Mouse (Mus musculus): ENCODE measurements around the gene Fgfr1op.

Gene Fgfr1op

DNA sequence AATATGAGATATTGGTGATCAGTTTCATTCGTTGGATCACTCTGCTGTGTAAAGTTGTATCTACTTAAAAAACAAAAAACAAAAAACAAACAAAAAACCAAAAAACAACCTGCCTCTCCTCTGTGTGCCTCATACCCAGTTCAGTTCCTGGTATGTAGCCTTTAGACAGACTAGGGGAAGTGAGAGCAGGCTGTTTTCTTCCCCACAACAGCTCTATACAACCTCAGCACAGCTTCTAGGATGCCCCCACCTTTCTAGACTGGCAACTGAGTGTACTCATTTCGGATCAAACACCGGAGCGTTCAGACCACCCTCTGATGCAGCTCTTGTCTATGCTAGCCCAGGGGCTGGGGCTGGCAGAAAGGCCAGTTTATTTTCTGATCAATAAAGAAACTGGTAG lies 60.4 kb downstream of the Fgfr1op start:
- no peak for DNase-seq (ENCODE audit: low read depth, low spot score)

DNA sequence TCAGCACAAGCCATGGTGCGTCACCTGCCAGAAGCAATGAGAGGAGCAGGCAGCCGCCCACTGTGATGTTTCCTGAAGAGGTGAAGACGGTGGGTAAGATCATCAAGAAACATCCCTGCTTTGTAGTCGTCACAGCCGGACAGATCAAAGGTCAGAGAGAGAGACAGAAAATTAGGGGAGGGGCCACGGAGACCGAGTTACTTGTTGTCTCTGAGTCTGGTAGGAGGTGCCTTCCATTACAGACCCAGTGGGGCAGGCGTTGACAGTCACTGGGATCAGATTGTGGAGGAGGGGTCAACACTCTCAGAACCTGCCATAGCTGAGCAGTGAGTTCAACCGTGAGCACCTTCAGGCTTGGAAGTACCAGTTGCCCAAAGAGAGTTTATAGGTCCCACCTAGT lies 63.3 kb downstream of the Fgfr1op start:
- no peak for DNase-seq (ENCODE audit: low read depth, low spot score)

DNA sequence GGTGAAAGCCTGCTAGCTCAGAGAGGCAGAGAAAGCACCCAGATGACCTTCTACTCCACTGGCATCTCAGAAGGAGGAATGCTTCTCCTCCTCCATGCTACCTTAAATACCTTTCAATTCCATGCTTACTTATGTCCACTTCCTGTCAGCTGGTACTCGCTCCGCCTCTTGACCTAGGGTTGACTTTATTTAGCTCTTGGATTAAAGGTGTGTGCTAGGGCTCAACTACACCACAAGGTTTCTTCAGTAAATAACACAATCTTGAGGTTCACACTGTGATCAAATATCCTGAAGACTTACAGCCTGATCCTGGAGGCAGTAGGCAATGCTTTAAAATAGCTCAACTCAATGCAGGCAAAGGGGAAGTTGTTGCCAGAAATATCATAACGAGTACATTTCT lies 64.3 kb downstream of the Fgfr1op start:
- no peak for DNase-seq (ENCODE audit: low read depth, low spot score)

DNA sequence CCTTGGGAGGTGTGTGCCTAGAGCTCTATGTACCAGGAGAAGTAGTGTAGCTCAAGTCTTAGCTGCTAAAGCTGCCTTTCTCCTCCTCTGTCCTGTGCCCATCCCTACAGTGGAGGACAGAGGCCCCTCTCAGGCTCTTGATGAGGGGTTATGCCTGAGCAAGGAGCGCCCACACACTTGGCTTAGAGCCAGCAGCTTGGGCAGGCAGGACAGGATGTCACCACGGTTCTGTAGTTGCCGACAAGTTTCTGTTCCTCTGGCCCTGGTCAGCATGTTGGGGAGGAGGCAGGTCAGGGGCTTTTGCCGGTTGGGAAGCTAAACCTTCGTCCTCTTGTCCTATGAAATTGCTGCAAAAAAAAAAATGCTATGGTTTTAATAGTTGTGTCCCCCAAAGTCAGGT lies 66.8 kb downstream of the Fgfr1op start:
- no peak for DNase-seq (ENCODE audit: low read depth, low spot score)

DNA sequence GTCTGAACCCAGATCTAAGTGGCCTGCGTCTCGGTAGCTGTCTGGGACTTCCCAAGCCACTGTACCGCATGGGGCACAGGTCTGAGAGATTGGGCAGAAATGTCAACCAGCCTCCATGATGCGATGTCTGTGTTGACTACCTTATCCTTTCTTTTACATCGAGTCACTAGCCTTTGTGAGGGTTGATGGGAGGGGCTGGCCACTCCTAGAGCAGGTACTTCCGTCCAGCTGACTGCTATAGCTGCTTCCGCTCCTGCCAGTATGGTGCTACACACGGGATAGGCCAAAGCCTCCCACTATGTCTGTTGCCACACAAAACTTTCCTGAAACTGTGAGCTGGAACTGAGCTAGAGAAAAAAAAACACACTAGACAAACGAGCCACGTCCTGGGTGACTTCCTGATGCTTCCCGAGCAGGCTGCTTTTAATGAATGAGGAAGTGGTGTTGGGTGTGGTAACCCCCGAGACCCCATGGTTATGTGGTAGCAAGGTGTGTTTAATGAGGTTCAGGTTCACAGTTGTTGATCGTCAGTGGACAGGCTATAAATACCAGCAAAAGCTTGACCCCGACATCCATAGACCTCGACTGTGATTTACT lies 68.4 kb downstream of the Fgfr1op start:
- DNase-seq (ENCODE audit: low read depth, low spot score), result no peak

DNA sequence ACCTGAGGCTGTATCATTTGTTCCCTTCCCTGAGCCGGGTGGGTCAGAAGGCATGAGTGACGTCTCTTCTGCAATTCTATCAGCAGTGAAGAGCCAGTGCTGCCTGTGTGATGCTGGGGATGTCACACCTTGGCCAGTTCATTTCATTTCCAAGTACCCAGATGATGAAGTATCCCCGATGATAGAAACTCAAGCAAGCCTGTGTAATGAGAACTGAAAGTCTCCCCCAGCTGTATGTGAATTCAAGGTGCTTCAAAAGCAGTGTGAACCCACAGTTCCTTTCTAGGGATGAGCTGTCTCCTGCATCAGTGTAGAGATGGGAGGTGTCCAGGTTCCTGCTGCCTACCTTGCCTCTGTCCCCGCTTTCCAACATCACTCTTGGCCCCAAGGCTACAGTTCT lies 69.2 kb downstream of the Fgfr1op start:
- no peak for DNase-seq (ENCODE audit: low read depth, low spot score)

DNA sequence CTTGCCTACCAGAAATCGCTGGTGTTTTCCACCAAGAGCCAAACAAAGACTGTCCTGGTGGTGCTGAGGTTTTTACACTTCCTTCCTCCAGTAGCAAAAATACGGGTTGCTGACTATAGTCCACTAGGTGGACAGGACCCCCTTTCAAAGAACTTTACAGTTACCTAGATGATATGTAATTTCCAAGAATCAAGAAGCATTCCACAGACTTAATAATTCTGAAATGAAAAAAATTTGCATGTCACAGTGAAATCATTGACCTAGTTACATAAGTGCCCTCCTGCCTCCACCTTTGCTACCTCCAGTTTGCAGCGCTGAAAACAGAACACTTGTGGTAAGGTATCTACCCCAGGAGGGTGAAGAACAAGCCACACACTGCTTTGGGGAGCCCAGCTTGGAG lies 70.4 kb downstream of the Fgfr1op start, which contains the start of gene Ccr6:
Gene Ccr6, plus strand, starts transcription at position 301 of the 400 bp plus-strand sequence.
- no peak for DNase-seq (ENCODE audit: low read depth, low spot score)

DNA sequence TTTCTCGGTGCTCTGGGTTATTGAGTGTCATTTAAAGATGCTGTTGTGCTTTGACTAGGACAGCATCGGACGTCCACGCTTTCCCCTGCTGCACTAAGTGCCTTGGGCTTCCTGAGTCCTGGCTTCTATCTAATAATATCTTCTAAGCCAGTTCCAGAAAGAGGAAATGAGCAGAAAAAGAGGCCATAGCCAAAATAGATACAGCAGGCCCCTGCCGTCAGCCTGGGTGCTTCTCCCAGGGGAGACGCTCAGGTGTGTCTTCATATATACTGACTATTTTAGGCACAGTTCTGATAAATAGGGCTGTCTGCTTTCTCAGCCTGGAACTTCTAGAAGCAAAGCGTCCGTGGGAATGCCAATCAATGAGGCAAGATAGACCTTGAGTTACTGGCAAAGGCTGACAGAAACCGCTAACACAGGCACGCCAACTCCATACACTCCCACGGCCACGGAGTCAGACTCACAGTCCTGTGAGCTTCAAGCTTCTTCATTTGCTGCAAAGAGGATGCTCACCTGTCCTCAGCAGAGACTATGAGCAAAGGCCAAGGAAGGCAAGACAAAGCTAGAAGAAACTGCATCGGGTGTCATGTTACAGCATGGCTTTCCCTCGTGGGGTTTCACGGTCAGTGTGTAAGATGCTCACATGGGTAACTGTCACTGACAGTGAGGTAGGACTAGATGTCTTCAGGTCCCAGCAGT lies 72.9 kb downstream of the Fgfr1op start:
- DNase-seq (ENCODE audit: low read depth, low spot score), result no peak

DNA sequence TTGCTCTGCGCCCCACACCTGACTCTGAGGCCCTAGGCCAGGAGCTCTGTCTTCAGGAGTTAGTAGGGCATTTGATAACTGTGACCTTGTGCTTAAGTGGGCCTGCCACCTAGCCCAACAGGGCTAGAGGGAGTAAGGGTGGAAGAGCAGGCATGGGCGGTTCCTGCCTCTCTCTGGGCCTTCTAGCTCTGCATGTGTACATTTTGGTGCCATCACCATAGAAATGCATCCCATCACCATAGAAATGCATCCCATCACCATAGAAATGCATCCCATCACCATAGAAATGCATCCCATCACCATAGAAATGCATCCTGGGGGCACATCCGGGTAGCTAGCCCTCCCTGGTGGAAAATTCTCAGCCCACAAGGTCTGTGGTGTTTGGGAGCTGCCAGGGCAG lies 74.3 kb downstream of the Fgfr1op start:
- DNase-seq (ENCODE audit: low read depth, low spot score), result no peak

DNA sequence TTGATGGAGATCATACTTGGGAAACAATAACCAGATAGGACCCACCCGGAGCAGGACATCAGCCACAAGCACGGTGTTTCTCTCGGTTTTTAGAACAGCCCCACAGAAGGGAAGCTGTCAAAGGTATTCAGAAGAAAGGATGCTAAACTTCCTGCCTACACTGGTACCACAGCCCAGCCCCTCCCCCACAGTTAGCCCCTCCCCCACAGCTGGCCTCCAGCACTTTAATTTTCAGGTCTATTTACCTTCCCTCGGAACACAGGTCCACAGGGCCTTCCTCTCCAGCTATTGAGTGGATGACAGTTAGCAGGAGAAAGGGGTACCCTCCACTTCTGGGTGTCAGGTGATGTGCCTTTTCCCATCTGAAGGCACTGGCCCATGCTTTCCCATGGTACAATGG lies 75.2 kb downstream of the Fgfr1op start:
- DNase-seq (ENCODE audit: low read depth, low spot score), result no peak

DNA sequence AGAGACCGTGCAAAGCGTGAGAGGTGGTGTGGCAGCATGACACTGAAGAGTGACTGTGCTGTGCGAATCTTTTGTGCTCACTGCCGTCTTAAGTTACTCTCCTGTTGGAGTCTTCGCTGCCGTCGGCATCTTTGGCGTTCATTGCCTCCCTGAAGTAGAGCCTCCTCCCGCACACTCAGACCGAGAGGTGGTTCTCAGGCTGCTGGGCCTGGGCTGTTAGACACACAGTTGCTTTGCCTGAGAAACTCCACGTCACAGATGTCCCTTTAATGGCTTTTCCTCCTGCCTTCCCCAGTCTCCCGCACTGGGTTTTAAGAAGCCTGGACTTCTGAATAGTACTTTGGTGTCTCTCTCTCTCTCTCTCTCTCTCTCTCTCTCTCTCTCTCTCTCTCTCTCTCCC lies 76.3 kb downstream of the Fgfr1op start:
- DNase-seq (ENCODE audit: low read depth, low spot score), result no peak

DNA sequence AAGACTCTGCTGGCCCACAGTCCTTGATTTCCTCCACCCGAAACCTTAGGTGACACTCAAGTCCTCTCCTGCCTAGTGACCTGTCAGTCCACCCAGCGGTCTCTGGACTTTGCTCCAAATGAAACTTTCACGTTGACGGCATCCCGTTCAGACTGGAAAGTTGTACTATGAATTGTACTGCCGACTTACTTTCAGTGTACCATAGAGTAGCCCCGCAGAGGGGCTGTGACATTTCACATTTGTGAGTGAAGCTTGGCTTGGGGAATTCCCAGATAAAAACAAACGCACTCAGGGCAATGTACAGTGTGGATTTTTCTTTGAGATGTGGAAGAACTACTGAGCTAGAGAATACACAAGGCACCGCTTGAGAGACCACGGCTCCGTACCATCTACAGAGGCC lies 76.9 kb downstream of the Fgfr1op start:
- DNase-seq (ENCODE audit: low read depth, low spot score), result no peak

DNA sequence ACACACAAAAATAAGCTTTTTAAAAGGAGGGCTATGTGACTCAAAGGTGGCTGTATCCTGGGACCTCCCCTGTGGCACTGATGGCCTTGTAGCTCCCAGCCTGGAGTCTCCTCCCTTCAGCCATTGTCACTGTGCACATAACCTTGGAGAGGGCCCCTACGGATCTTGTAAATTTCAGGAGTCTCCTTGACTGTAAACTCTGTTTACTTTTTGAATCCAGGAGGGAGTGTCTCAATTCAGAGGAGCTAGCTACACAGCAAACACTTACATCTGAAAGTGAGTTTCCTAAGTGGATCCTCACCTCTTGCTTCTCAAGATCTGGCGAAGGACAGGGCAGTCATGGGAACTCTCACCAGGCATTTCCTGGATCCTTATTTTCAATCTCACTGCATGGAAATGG lies 78.8 kb downstream of the Fgfr1op start:
- DNase-seq (ENCODE audit: low read depth, low spot score), result no peak

DNA sequence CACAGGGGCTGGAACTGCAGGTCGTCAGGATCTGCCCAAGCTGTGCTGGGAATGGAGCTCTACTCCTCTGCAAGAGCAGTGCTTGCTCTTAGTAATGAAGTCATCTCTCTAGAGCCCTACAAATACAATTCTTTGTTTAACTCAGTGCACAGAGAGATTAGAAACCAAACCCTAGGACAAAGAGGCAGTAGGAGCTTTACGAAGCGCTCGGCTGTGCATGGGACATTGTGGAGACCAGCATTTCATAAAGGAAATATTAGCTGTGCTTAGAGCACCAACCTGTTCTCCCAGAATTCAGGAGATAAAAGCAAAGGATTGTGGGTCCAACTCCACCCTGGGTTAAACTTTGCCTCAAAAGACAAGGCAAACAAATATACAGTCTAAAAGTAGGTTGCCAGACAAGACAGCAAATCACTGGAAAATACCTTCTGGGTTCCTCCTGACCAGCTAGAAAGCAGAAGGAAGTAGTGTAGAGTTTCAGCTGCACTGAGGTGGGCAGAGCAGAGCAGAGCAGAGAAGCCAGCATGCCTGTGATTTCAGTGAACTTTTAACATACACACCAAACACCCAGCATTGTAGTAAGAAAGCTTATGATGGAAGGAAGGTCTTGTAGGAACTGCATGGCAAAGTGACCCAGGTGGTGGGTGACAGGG lies 80.9 kb downstream of the Fgfr1op start:
- DNase-seq (ENCODE audit: low read depth, low spot score), result no peak

Measured in retina, adult 2 months (tissue).